Mouse (Mus musculus) bone marrow macrophage, adult 2 months (primary cell): ENCODE measurements around the gene Tbc1d8b.

Source experiments
- CTCF ChIP-seq: IDR thresholded peaks from 2 replicates; pipeline ENCODE4 v1.5.1; 2012; ENCODE audit warnings: low read depth, mild to moderate bottlenecking, low read length, moderate library complexity
- POLR2A ChIP-seq: IDR thresholded peaks from 2 replicates; pipeline ENCODE4 v1.6.1; 2012; ENCODE audit warnings: mild to moderate bottlenecking, low read depth, low read length, borderline replicate concordance

- no peak for TF ChIP-seq POLR2A
- TF ChIP-seq CTCF: no peak
Measured at GRCm38 (mm10) chrX:139662111-139662510, 22.7 kb upstream of the Tbc1d8b start.
